ENCODE assay signal across 10 mouse cellular contexts in genomic region chr4:83080364-83081174, GRCm38 (mm10). TPM values are rescaled to one million over a fixed set of nuclear protein-coding genes. Genes with fewer than 3 reads are reported as not detected.
A peak's percentile ranks its signal among the peaks of the same experiment; 100 is the strongest.
DNase-seq lines count a peak whose midpoint lies in the region; ATAC-seq lines count a peak whose summit lies in the region.
"Had no signal": no experiment of that assay in that cellular context is flagged by ENCODE, and none has a peak within 500 bp of the region (broad histone marks: within the 10 kb centered on the region; RNA-seq: fewer than 3 reads in every experiment).

No protein-coding gene starts in this region.

- no peak for DNase-seq in heart, postnatal 14 days
- DNase-seq in embryo, embryonic 10 days (ENCODE audit: low spot score): peak; percentile 74
- DNase-seq in heart, postnatal 4 days: peak; percentile 12
- no peak for DNase-seq in right cerebral cortex, postnatal 4 days
- DNase-seq in thymus, postnatal 4 days: no peak

- H3K27me3 ChIP-seq in heart, embryonic 12.5 days (replicated peaks): no peaks in the 10 kb centered on the region
- H3K27me3 ChIP-seq in limb, embryonic 12.5 days: no peaks in the 10 kb centered on the region
- H3K27me3 ChIP-seq: heart, embryonic 15.5 days; megakaryocyte, embryonic 14.5 days had no signal

- H3K27ac ChIP-seq in heart, embryonic 12.5 days (ENCODE audit: poor library complexity, severe bottlenecking): peak overlapping the region; percentile 32; the same call in 1 of the 2 replicates
- no peak overlapping the region for H3K27ac ChIP-seq in limb, embryonic 12.5 days
- H3K27ac ChIP-seq: heart, embryonic 15.5 days had no signal

- ATAC-seq in heart, embryonic 12.5 days (ENCODE audit: insufficient number of reproducible peaks, low FRiP score): peak; percentile 59
- no peak for ATAC-seq in limb, embryonic 12.5 days (ENCODE audit: insufficient number of reproducible peaks, insufficient read depth, low FRiP score, low TSS enrichment, low read depth)
- ATAC-seq in erythroblast, adult 5-6 weeks (replicated peaks; ENCODE audit: low FRiP score, poor library complexity, severe bottlenecking): no peak

- 37% methylated on average over 13 of the region's 13 CpGs for WGBS in heart, embryonic 12.5 days
- WGBS in limb, embryonic 12.5 days: 5% methylated on average over 13 of the region's 13 CpGs

- no peaks in the 10 kb centered on the region; the same call in 1 of the 2 replicates for H3K4me1 ChIP-seq in heart, embryonic 12.5 days (replicated peaks)
- peaks cover 13% of the 10 kb centered on the region for H3K4me1 ChIP-seq in limb, embryonic 12.5 days (replicated peaks)
- H3K4me1 ChIP-seq: megakaryocyte, embryonic 14.5 days had no signal

- no peak overlapping the region for H3K9ac ChIP-seq in heart, embryonic 12.5 days
- H3K9ac ChIP-seq in limb, embryonic 12.5 days (replicated peaks): no peak overlapping the region
- H3K9ac ChIP-seq: heart, embryonic 15.5 days had no signal

- H3K9me3 ChIP-seq in heart, embryonic 12.5 days (replicated peaks): no peaks in the 10 kb centered on the region
- no peaks in the 10 kb centered on the region for H3K9me3 ChIP-seq in limb, embryonic 12.5 days
- H3K9me3 ChIP-seq: heart, embryonic 15.5 days; megakaryocyte, embryonic 14.5 days had no signal

- H3K36me3 ChIP-seq in heart, embryonic 12.5 days: no peaks in the 10 kb centered on the region
- no peaks in the 10 kb centered on the region for H3K36me3 ChIP-seq in limb, embryonic 12.5 days
- H3K36me3 ChIP-seq: heart, embryonic 15.5 days had no signal

- intact Hi-C loops in heart, postnatal 14 days (cut with DNase I): no loop called here

- H3K4me3 ChIP-seq in heart, embryonic 12.5 days: no peak overlapping the region
- no peak overlapping the region for H3K4me3 ChIP-seq in limb, embryonic 12.5 days (replicated peaks)
- H3K4me3 ChIP-seq: heart, embryonic 15.5 days; megakaryocyte, embryonic 14.5 days had no signal

- no peak overlapping the region for H3K4me2 ChIP-seq in heart, embryonic 12.5 days
- H3K4me2 ChIP-seq in limb, embryonic 12.5 days: peak overlapping the region; percentile 26
- H3K4me2 ChIP-seq: heart, embryonic 15.5 days had no signal

RNA-seq across cellular contexts. Expression of gene Frem1, which starts 28.4 kb away (rescaled TPM):
- 8.3 and 10.2 TPM in 2 replicates for polyA plus RNA-seq in heart, embryonic 12.5 days (2016; fragmentation: Nextera tagmentation; extraction: Ambion mirVana)
- 1 to 10 TPM in 1 of 2 experiments, under 1 TPM in 1; 0.79 to 1.1 TPM for total RNA-seq in heart, postnatal 14 days (2021)
- 1 to 10 TPM; 5.1 to 5.9 TPM for total RNA-seq in heart, postnatal 4 days (2021)
- 8.6 and 8.9 TPM in 2 replicates for polyA plus RNA-seq in limb, embryonic 12.5 days (2016; fragmentation: Nextera tagmentation; extraction: Ambion mirVana)
- not detected in 2 replicates for total RNA-seq in erythroblast, adult 5-6 weeks (2015; ENCODE audit: low replicate concordance)
- not detected in 2 replicates for total RNA-seq in erythroblast, adult 5-6 weeks (2017; ENCODE audit: low replicate concordance)

Comparison
In these comparisons a context has a peak if more than half of its experiments do, and no peak if none do; other contexts are left out.
1. DNase-seq: peak in embryo, embryonic 10 days (single experiment) and heart, postnatal 4 days (single experiment); none in heart, postnatal 14 days (0 of 2), right cerebral cortex, postnatal 4 days (single experiment) and thymus, postnatal 4 days (single experiment).